Comparison of ENCODE assay signal across 8 mouse cellular contexts in the genomic region with DNA sequence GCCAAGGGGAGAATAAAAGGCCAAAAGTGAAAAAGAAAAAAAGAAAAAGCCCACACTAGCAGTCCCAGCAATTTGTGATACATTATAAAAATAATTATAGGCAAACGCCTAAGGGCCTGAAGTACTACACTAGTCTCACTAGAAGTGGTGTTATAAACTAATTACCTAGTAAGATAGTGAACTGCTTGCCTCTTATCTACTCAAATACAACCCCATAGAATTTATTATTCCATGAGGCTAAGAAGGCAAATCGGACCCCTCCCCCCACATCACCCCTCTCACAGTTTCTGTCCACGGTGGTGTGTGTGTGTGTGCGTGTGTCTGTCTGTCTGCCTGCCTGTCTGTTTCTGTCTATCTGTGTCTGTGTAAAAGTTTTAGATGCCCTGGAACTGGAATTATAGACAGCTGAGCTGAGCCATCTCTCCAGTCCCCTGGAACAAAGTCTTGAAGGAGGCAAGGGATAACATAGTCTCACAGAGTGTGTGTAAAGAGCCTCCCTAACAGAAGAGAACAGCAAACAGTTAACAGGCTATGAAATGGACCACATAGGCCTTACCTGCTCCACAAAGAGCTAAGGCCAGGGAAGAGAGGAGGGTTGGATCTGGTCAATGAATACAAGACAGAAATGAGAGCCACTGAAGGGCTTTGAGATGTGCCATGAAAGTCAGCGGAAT. TPM values are rescaled to one million over a fixed set of nuclear protein-coding genes. Genes with fewer than 3 reads are reported as not detected.
A peak's percentile ranks its signal among the peaks of the same experiment; 100 is the strongest.
DNase-seq lines count a peak whose midpoint lies in the region; ATAC-seq lines count a peak whose summit lies in the region.

No protein-coding gene starts in this region.

- no peak for ATAC-seq in CD4-positive, CD25-positive, alpha-beta regulatory T cell, adult 4 months
- no peak for ATAC-seq in neural tube, embryonic 11.5 days (ENCODE audit: insufficient read depth, low FRiP score, low TSS enrichment)
- no peak for ATAC-seq in stomach, embryonic 15.5 days (ENCODE audit: insufficient read depth, low FRiP score, low read depth)

- 67% methylated on average over 5 of the region's 5 CpGs for WGBS in neural tube, embryonic 11.5 days
- 66% methylated on average over 5 of the region's 5 CpGs for WGBS in limb, embryonic 10.5 days
- WGBS in stomach, embryonic 15.5 days: 57% methylated on average over 5 of the region's 5 CpGs

- peak overlapping the region; percentile 33 for H3K4me2 ChIP-seq in neural tube, embryonic 11.5 days (ENCODE audit: low read depth)
- H3K4me2 ChIP-seq in stomach, embryonic 15.5 days: peak overlapping the region; percentile 34; the same call in 1 of the 2 replicates

- peak; percentile 27 for DNase-seq in CD4-positive, CD25-positive, alpha-beta regulatory T cell, adult 2 months (ENCODE audit: low read depth, low spot score)
- no peak for DNase-seq in neural tube, embryonic 11.5 days (ENCODE audit: low spot score)
- DNase-seq in neural tube, embryonic 10.5 days (ENCODE audit: extremely low spot score, low spot score): no peak
- no peak for DNase-seq in limb, embryonic 10.5 days (ENCODE audit: low spot score)
- DNase-seq in right cerebral cortex, postnatal 14 days: no peak
- no peak for DNase-seq in right cerebral cortex, postnatal 10 days (ENCODE audit: low spot score in 2 of 2)

- H3K27me3 ChIP-seq in neural tube, embryonic 11.5 days (ENCODE audit: control insufficient read depth, insufficient read depth, low read length): no peaks in the 10 kb centered on the region
- no peaks in the 10 kb centered on the region for H3K27me3 ChIP-seq in limb, embryonic 10.5 days (ENCODE audit: low read depth, poor library complexity, severe bottlenecking)
- H3K27me3 ChIP-seq in stomach, embryonic 15.5 days (replicated peaks): no peaks in the 10 kb centered on the region

- no peaks in the 10 kb centered on the region for H3K36me3 ChIP-seq in neural tube, embryonic 11.5 days (ENCODE audit: control insufficient read depth, insufficient read depth, low read length)
- no peaks in the 10 kb centered on the region for H3K36me3 ChIP-seq in limb, embryonic 10.5 days
- H3K36me3 ChIP-seq in stomach, embryonic 15.5 days: no peaks in the 10 kb centered on the region

- no peaks in the 10 kb centered on the region for H3K9me3 ChIP-seq in neural tube, embryonic 11.5 days (ENCODE audit: control insufficient read depth, low read length)
- H3K9me3 ChIP-seq in limb, embryonic 10.5 days (replicated peaks): no peaks in the 10 kb centered on the region
- no peaks in the 10 kb centered on the region for H3K9me3 ChIP-seq in stomach, embryonic 15.5 days

- no peak overlapping the region for H3K27ac ChIP-seq in neural tube, embryonic 11.5 days (ENCODE audit: low read depth, low read length)
- peak overlapping the region; percentile 78 for H3K27ac ChIP-seq in limb, embryonic 10.5 days
- no peak overlapping the region for H3K27ac ChIP-seq in stomach, embryonic 15.5 days

- no peaks in the 10 kb centered on the region for H3K4me1 ChIP-seq in neural tube, embryonic 11.5 days (ENCODE audit: control insufficient read depth, insufficient read depth, low read length)
- peaks cover 6% of the 10 kb centered on the region for H3K4me1 ChIP-seq in limb, embryonic 10.5 days
- H3K4me1 ChIP-seq in stomach, embryonic 15.5 days: no peaks in the 10 kb centered on the region

- H3K4me3 ChIP-seq in neural tube, embryonic 11.5 days (ENCODE audit: low read depth, low read length): peak overlapping the region; percentile 37; the same call in 1 of the 2 replicates
- H3K4me3 ChIP-seq in limb, embryonic 10.5 days: peak overlapping the region; percentile 49
- H3K4me3 ChIP-seq in stomach, embryonic 15.5 days (replicated peaks): peak overlapping the region; percentile 38; the same call in 1 of the 2 replicates

- H3K9ac ChIP-seq in neural tube, embryonic 11.5 days (ENCODE audit: low read length): 0 out of 2 replicates have a peak overlapping the region, but pooled peaks have one; percentile 0
- no peak overlapping the region for H3K9ac ChIP-seq in stomach, embryonic 15.5 days

RNA-seq across cellular contexts. Expression of a gene that starts 27.4 kb away (rescaled TPM):
- polyA plus RNA-seq in CD4-positive, CD25-positive, alpha-beta regulatory T cell, adult 4 months (2017; shearing (Covaris generic)): under 1 TPM in 1 of 2 experiments, not detected in 1; 0.24 TPM
- 3.9 and 4.4 TPM in 2 replicates for polyA plus RNA-seq in neural tube, embryonic 11.5 days (2014; fragmentation: Nextera tagmentation; extraction: Ambion mirVana)
- polyA plus RNA-seq in limb, embryonic 10.5 days (2016; fragmentation: Nextera tagmentation; extraction: Ambion mirVana): 0.46 and 1.1 TPM in 2 replicates
- polyA plus RNA-seq in stomach, embryonic 15.5 days (2015; fragmentation: Nextera tagmentation; extraction: Ambion mirVana): 3.0 and 3.3 TPM in 2 replicates
